Mouse (Mus musculus): Measurements from ENCODE around the gene Cyp17a1. TPM values are rescaled to one million over a fixed set of nuclear protein-coding genes. Genes with fewer than 3 reads are reported as not detected.
A peak's percentile ranks its signal among the peaks of the same experiment; 100 is the strongest.

Cyp17a1 gene
- total RNA-seq (2021): not detected
- long read RNA-seq, experiment 1: 0 reads
- long read RNA-seq, experiment 2: 0 reads

- Histone ChIP-seq H3K4me3 (no peak within 1 kb of the TSS), H3K27ac (no peak within 1 kb of the TSS)
- intact Hi-C loops (cut with DNase I): loop anchor here (5.0 kb wide), 1 partner anchor 84 kb away; no protein-coding TSS in a partner anchor
- TF ChIP-seq CTCF (IDR thresholded peaks at IDR 0.05): no peak
- no peak for DNase-seq
These were observed at the start of gene Cyp17a1 for GRCm38 (mm10) chr19:46672766-46673418. TSS of gene Cyp17a1 (minus strand) at chr19:46673172.

DNA sequence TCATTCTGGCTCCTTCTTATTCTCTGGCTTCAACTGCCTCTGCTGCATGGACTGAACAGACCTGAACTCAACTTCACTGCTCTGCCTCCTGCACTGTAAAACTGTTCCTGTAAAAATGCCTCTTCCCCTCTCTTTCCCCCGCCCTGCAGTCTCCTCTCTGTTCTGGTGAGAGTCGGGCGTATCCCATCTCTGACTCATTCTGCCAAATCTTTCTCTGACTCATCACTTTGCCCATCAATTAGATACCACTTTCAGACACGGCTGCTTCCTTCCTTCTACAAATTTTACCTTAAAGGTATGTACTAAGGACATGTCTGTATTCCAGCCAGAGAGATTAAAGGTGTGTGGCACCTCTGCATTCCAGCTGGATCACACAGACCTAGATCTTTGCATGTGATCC lies 45.2 kb upstream of the Cyp17a1 start:
- no peak for TF ChIP-seq CTCF (IDR thresholded peaks at IDR 0.05)
- Histone ChIP-seq H3K4me3 (no peak overlapping the region), H3K27ac (no peak overlapping the region)
- DNase-seq: no peak
- intact Hi-C loops (cut with DNase I): no loop called here

- DNase-seq: no peak
- H3K27ac ChIP-seq: no peak overlapping the region
- H3K4me3 ChIP-seq: no peak overlapping the region
- TF ChIP-seq CTCF (IDR thresholded peaks at IDR 0.05): no peak
- intact Hi-C loops (cut with DNase I): no loop called here
These were observed 42.0 kb upstream of the Cyp17a1 start for GRCm38 (mm10) chr19:46715016-46715415.

DNA sequence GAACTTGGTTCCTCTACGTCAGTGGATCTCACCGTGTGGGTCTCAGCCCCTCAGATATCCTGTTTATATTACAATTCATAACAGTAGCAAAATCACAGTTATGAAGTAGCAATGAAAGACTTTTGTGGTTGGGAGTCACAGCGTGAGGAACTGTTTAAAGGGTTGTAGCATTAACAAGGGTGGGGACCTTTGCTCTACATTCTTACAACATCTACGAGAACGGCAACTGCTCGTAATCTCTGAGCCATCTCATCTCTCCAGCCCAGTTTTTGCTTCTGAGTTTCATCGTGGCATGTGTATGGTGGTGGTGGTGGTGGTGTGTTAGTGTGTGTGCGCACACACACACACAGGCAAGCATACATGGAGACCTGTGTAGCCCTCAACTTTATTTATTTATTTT lies 41.3 kb upstream of the Cyp17a1 start:
- Histone ChIP-seq H3K4me3 (no peak overlapping the region), H3K27ac (no peak overlapping the region)
- intact Hi-C loops (cut with DNase I): no loop called here
- DNase-seq: no peak
- no peak for TF ChIP-seq CTCF (IDR thresholded peaks at IDR 0.05)

- no peak for DNase-seq
- Histone ChIP-seq H3K27ac (no peak overlapping the region), H3K4me3 (no peak overlapping the region)
- TF ChIP-seq CTCF (IDR thresholded peaks at IDR 0.05): no peak
- intact Hi-C loops (cut with DNase I): no loop called here
These were observed 37.6 kb upstream of the Cyp17a1 start for GRCm38 (mm10) chr19:46710614-46711013.

DNA sequence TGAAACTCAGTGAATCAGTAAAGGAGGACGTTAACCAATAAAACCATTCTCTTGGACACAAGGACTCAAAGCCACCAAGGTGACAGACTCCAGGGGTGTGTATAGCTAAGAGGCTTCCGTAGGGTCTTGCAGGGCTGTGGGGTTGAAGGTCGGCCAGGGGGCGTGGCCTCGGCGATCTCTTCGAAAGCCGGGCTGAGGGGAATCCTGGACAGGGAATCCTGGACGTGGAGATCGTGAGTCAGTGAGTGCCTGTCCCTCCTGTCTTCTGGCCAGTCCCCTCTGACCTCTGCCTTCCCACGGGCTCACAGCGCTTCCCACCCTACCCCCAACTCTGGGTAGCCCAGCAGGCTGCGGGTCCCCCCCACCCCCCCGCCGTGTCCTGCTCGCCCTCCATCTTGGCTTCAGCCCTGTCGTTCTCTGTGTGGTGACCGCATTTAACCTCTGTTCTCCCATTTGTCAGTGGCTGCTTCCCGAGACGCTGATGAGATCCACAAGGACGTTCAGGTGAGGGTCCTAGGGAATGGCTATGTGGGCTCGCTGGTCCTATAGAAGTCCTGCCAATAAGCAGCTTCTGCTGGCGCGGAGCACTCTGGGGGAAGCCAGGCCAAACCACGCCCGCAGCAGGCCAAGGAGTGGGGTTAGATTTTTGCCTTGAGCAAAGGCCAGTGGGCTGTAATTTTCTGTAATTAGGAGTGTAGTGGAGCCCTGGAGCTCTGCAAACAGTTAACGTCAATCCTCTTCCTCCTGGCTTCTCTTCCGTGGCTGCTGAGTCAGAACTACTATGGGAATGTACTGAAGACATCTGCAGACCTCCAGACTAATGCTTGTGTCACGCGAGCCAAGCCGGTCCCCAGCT lies 34.6 kb upstream of the Cyp17a1 start, which contains the start of gene As3mt:
TSS of gene As3mt (plus strand) at position 163 of the 856 bp plus-strand sequence.
- intact Hi-C loops (cut with DNase I): no loop called here
- TF ChIP-seq CTCF (IDR thresholded peaks at IDR 0.05): no peak
- Histone ChIP-seq H3K27ac (peak within 1 kb of the TSS; percentile 92), H3K4me3 (peak within 1 kb of the TSS; percentile 87)
- peak; percentile 90 for DNase-seq

DNA sequence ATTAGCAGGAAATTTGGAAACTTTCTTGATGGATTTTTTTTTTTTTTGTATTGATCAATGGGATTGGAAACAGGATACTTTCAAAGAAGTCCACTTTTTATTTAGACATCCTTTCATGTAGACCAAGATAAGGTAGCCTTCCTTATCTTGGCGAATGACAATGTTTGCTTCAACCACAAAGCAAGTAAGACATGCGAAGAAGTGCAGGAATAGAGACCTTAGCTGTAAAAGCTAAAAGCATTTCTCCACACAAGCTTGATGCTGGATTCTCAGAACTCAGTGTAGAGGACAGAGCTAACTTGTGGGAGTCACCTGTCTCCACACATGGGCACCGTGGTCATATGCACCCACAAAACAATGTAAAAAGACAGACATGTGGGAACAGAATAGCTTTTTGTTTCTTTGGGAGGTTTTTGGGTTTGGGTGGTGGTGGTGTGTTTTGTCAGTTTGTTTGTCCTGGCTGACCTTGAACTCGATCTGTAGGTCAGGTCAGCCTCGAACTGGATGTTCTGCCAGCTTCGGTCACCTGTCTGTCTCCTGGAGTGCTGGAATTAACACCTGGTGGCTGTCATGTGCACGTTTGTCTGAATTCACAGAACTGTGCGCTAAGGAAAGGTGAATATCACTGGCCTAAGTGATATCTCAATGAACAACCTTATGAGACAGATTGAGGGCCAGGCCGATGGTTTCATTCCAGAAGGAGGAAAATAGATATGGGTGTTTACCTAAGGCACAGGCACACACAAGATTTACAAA lies 33.7 kb upstream of the Cyp17a1 start:
- intact Hi-C loops (cut with DNase I): no loop called here
- Histone ChIP-seq H3K27ac (peak overlapping the region; percentile 92), H3K4me3 (peak overlapping the region; percentile 87)
- DNase-seq: no peak
- no peak for TF ChIP-seq CTCF (IDR thresholded peaks at IDR 0.05)

GRCm38 (mm10) chr19:46705779-46706495 lies 33.0 kb upstream of the Cyp17a1 start:
- intact Hi-C loops (cut with DNase I): no loop called here
- H3K27ac ChIP-seq: no peak overlapping the region
- DNase-seq: no peak
- TF ChIP-seq CTCF (IDR thresholded peaks at IDR 0.05): no peak
- H3K4me3 ChIP-seq: no peak overlapping the region

DNA sequence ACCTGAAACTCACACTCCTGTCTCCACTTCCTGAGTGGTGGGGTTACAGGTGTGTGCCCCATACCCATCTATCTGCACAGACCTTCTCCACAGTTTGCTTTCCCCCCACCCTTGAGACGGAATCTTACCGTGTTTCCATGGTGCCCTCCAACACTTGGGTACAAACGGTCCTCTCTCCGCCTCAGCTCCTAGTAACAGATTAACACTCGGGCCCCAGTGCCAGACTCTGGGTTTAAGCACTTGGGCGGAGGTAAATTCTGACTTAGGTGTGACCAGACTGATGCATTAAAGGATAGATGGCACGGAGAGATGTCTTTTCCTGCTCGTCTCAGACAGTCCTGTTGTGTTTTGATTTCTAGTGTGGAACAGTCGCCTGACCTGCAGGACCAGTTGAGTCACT lies 28.2 kb upstream of the Cyp17a1 start:
- no peak for TF ChIP-seq CTCF (IDR thresholded peaks at IDR 0.05)
- DNase-seq: no peak
- intact Hi-C loops (cut with DNase I): no loop called here
- no peak overlapping the region for H3K4me3 ChIP-seq
- no peak overlapping the region for H3K27ac ChIP-seq

DNA sequence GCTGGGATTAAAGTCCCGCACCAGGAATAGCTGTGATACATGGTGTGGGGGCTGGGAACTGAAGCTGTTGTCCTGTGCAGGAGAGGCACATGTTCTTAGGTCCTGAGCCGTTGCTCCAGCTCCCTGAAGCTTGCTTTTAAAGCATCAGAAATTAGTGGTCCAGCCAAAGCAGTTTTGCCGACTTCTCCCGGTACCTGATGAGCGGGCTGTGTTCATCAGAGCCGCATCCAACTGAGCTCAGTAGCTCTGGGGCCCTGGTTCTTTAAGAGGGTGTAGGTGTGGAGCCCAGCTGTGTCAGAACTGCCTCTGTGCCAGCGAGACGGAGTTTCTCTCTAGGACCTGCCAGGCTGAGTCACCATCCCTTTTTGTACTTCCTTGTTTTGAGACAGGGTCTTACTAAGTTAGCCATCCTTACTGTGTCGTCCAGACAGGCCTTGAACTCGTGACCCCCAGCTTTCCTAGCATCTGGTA lies 26.1 kb upstream of the Cyp17a1 start:
- Histone ChIP-seq H3K4me3 (no peak overlapping the region), H3K27ac (0 out of 2 replicates have a peak overlapping the region, but pooled peaks have one; percentile 12)
- TF ChIP-seq CTCF (IDR thresholded peaks at IDR 0.05): no peak
- intact Hi-C loops (cut with DNase I): no loop called here
- DNase-seq: peak; percentile 29

- no peak overlapping the region for H3K4me3 ChIP-seq
- TF ChIP-seq CTCF (IDR thresholded peaks at IDR 0.05): no peak
- no peak overlapping the region for H3K27ac ChIP-seq
- intact Hi-C loops (cut with DNase I): no loop called here
- no peak for DNase-seq
These were observed 25.0 kb upstream of the Cyp17a1 start for GRCm38 (mm10) chr19:46697840-46698517.
